23 mouse cellular contexts compared by ENCODE assay signal in the genomic region with DNA sequence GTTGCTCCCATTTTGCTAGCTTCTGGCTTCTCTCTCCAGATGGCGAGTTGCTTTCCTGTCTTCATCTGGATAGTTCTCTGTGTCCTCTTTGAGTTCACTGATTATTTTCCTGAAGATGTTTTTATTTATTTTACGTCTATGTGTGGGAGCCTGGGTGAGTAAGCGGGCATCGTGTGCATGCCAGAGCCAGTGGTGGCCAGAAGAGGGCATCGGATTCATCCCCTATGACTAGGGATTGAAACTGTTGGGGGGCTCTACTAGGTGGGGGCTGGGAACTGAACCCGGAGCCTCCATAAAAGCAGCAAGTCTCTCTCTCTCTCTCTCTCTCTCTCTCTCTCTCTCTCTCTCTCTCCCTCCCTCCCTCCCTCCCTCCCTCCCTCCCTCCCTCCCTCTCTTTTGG.
"Had no signal": no experiment of that assay in that cellular context is flagged by ENCODE, and none has a peak within 500 bp of the region (broad histone marks: within the 10 kb centered on the region; RNA-seq: fewer than 3 reads in every experiment).

No protein-coding gene starts in this region.

- H3K27me3 ChIP-seq: limb, embryonic 12.5 days; limb, embryonic 15.5 days; megakaryocyte, embryonic 14.5 days; midbrain, embryonic 15.5 days; neural tube, embryonic 12.5 days; neural tube, embryonic 15.5 days; stomach, embryonic 15.5 days had no signal

- DNase-seq: kidney, adult 18-20 months; kidney, adult 9 months; kidney, postnatal 14 days; kidney, postnatal 4 days; left cerebral cortex, postnatal 4 days; liver, postnatal 0 days; lung, postnatal 14 days; retina, postnatal 1 day; right cerebral cortex, postnatal 25 days; spleen, adult 18-20 months; thymus, adult 18-20 months; thymus, postnatal 14 days; thymus, postnatal 4 days had no signal

- ATAC-seq: liver, postnatal 0 days; midbrain, embryonic 15.5 days had no signal

- H3K27ac ChIP-seq: limb, embryonic 12.5 days; limb, embryonic 15.5 days; liver, embryonic 14.5 days; midbrain, embryonic 10.5 days; midbrain, embryonic 15.5 days; neural tube, embryonic 12.5 days; neural tube, embryonic 15.5 days; stomach, embryonic 15.5 days had no signal

- H3K9ac ChIP-seq: limb, embryonic 12.5 days; limb, embryonic 15.5 days; liver, embryonic 14.5 days; liver, postnatal 0 days; midbrain, embryonic 15.5 days; neural tube, embryonic 12.5 days; neural tube, embryonic 15.5 days; stomach, embryonic 15.5 days had no signal

- H3K36me3 ChIP-seq: limb, embryonic 12.5 days; limb, embryonic 15.5 days; midbrain, embryonic 10.5 days; midbrain, embryonic 15.5 days; neural tube, embryonic 12.5 days; neural tube, embryonic 15.5 days; stomach, embryonic 15.5 days had no signal

- H3K4me3 ChIP-seq: limb, embryonic 12.5 days; limb, embryonic 15.5 days; megakaryocyte, embryonic 14.5 days; midbrain, embryonic 10.5 days; midbrain, embryonic 15.5 days; neural tube, embryonic 12.5 days; neural tube, embryonic 15.5 days; stomach, embryonic 15.5 days had no signal

- H3K9me3 ChIP-seq: limb, embryonic 12.5 days; limb, embryonic 15.5 days; megakaryocyte, embryonic 14.5 days; midbrain, embryonic 10.5 days; midbrain, embryonic 15.5 days; neural tube, embryonic 15.5 days; stomach, embryonic 15.5 days had no signal

- H3K4me1 ChIP-seq: limb, embryonic 12.5 days; limb, embryonic 15.5 days; megakaryocyte, embryonic 14.5 days; midbrain, embryonic 10.5 days; midbrain, embryonic 15.5 days; neural tube, embryonic 12.5 days; neural tube, embryonic 15.5 days; stomach, embryonic 15.5 days had no signal

- H3K4me2 ChIP-seq: limb, embryonic 12.5 days; limb, embryonic 15.5 days; liver, embryonic 11.5 days; midbrain, embryonic 15.5 days; neural tube, embryonic 12.5 days; neural tube, embryonic 15.5 days; stomach, embryonic 15.5 days had no signal
